Mouse (Mus musculus) liver, embryonic 13.5 days (tissue): Measurements from ENCODE around the gene Mettl24. TPM values are rescaled to one million over a fixed set of nuclear protein-coding genes. Genes with fewer than 3 reads are reported as not detected.
"Not testable (repeated sequence)": the region's sequence is repeated elsewhere in the genome, so short reads cannot be mapped to it uniquely, and the experiment has no call there.

Source experiments
- ATAC-seq: fragments of 200-750 bp; cut with Nextera tagmentation; 2 replicates; pipeline ENCODE4 v1.8.0; 2017; ENCODE audit warnings: low read depth, mild to moderate bottlenecking, moderate number of reproducible peaks, moderate library complexity
- DNase-seq: peaks from one replicate; pipeline ENCODE4 v3.0.0; 2022
- H3K27ac ChIP-seq: fragments of 300-500 bp; sonication (generic); 2 replicates; pipeline ENCODE4 v1.5.1; 2015; ENCODE audit warnings: moderate library complexity, mild to moderate bottlenecking, inconsistent platforms
- H3K27me3 ChIP-seq: fragments of 300-500 bp; sonication (generic); 2 replicates; pipeline ENCODE4 v1.6.1; 2015; ENCODE audit warnings: mild to moderate bottlenecking, inconsistent platforms
- H3K36me3 ChIP-seq: fragments of 300-500 bp; sonication (generic); 2 replicates; pipeline ENCODE4 v1.6.1; 2015; ENCODE audit warnings: mild to moderate bottlenecking, inconsistent platforms
- H3K4me1 ChIP-seq: fragments of 300-500 bp; sonication (generic); replicated peaks from 2 replicates; pipeline ENCODE4 v1.6.1; 2015; ENCODE audit warnings: inconsistent platforms
- H3K4me2 ChIP-seq: fragments of 300-500 bp; sonication (generic); 2 replicates; pipeline ENCODE4 v1.6.1; 2015; ENCODE audit warnings: inconsistent platforms, mild to moderate bottlenecking, moderate library complexity
- H3K4me3 ChIP-seq: fragments of 300-500 bp; sonication (generic); replicated peaks from 2 replicates; pipeline ENCODE4 v1.5.1; 2015; ENCODE audit warnings: mild to moderate bottlenecking, inconsistent platforms
- H3K9ac ChIP-seq: fragments of 300-500 bp; sonication (generic); 2 replicates; pipeline ENCODE4 v1.6.1; 2015; ENCODE audit warnings: mild to moderate bottlenecking, inconsistent platforms
- H3K9me3 ChIP-seq: fragments of 300-500 bp; sonication (generic); replicated peaks from 2 replicates; pipeline ENCODE4 v1.6.1; 2016; ENCODE audit warnings: inconsistent platforms
- WGBS: fragments of 180-500 bp; shearing (Covaris S2); methylation state at CpG from one replicate; pipeline ENCODE4 v1.1.7; 2015; ENCODE audit not compliant: insufficient replicate concordance; 5-methylcytosine and 5-hydroxymethylcytosine counted together
- polyA plus RNA-seq: library from polyadenylated mRNA; unstranded; fragments of >200 nt; fragmentation: Nextera tagmentation; extraction: Ambion mirVana; gene quantifications from 2 replicates; pipeline ENCODE4 v1.2.1, GENCODE M21; 2015

Mettl24 gene
- polyA plus RNA-seq, 1 experiment from 2014 or later, result 0.53 TPM

DNA sequence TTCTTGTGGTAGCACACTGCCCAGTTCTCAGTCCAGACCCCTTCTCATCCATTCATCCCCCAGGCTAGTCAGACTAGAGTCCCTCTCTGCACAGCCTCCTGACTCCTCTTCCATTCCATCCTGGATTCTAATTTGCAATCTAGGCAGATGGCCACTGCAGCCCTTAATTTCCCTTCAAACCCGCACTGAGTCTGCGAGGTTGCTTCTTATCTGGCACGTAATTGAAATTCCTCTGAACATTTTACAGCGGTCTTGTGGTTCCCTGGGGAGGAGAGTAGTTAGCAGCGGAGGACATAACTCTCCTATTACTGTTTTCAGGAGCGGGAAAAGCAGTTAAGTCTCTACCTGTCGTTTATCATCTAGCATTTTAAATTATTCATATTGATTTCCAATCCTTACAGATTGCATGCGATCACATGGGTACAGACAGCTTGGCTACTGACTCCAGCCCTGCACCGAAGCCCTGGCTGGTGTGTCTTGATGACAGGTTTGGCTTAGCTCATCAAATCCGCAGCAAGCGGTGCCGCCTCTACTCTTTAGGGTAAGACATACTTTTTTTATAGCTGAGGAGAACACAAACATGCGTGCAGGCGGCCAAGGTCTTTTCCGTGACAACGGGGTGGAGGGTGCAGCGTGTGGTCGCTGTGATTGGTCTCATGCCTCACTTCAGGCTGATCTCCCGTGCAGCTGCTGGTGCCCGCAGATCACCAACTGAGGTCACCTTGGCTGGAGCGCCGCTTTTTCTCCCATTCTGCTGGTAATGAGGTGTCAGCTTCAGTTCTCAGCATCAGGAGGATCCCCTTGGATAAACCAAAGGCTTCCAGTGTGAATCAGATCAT, 54.4 kb downstream of the Mettl24 start:
- Histone ChIP-seq H3K36me3 (no peaks in the 10 kb centered on the region), H3K9ac (no peak overlapping the region), H3K27me3 (no peaks in the 10 kb centered on the region), H3K4me3 (no peak overlapping the region), H3K27ac (no peak overlapping the region), H3K4me2 (no peak overlapping the region), H3K4me1 (no peaks in the 10 kb centered on the region), H3K9me3 (no peaks in the 10 kb centered on the region)
- WGBS, result 62% methylated on average over 22 of the region's 22 CpGs
- ATAC-seq, result no peak
- no peak for DNase-seq

DNA sequence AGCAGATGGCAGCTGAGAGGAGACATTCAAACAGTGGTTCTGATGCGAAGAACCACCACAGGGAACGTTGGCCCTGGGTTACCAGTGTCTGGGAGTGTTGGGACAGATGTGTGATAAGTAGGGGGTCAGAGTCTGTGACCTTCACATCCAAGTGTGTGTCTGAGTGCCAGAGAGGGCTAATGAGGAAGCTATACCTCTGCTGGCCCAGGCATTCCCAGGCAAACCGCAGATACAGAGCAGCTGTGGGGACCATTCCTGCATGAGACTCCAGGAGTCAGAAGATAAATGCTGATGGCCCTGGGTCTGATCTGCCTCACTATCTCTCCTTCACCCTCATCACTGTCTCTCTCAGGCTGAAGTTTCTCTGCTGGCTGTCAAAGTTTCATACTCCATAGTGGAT, 57.6 kb downstream of the Mettl24 start:
- no peaks in the 10 kb centered on the region for H3K9me3 ChIP-seq
- no peaks in the 10 kb centered on the region for H3K36me3 ChIP-seq
- H3K9ac ChIP-seq, result no peak overlapping the region
- no peak overlapping the region for H3K4me2 ChIP-seq
- no peaks in the 10 kb centered on the region for H3K27me3 ChIP-seq
- H3K4me3 ChIP-seq, result no peak overlapping the region
- DNase-seq (no peak), ATAC-seq (no peak)
- H3K27ac ChIP-seq, result no peak overlapping the region
- 41% methylated on average over 3 of the region's 3 CpGs for WGBS
- no peaks in the 10 kb centered on the region for H3K4me1 ChIP-seq

DNA sequence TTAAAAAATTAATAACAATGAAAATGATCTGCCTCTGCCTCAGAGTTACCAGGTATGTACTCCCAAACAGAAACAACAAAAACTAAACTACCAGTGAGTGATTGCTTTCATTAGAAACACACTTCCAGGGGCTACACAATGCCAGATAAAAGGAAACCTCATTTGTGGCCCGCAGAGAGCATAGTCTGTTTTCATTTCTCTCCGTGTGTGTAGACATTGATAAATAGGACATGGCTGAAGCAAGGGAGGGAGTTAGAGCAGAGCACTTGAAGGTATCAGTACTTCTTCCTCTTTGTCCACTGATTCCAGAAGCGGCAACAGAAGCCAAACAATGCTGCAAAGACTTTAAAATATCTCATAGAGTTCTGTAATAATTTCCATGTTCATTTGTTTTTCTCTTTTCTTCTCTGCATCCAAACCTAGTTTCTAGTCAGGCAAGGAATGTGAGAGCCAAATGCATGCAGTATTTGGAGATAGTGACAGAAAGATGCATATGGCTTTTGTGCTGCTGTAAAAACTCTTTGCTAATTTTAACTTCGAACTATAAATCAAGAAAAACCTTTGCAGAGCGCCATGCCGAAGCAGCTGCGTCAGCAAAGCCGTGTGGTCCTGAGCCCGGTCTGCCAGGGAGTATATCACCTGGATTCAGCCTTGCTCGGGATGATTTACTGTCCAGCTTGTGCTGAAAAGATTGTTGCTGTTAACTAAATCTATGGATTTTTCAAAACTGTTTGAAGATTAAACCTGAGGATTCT, 67.4 kb downstream of the Mettl24 start:
- H3K27ac ChIP-seq, result no peak overlapping the region
- ATAC-seq, result no peak
- H3K4me1 ChIP-seq, result no peaks in the 10 kb centered on the region
- H3K4me3 ChIP-seq, result no peak overlapping the region
- H3K36me3 ChIP-seq, result no peaks in the 10 kb centered on the region
- no peaks in the 10 kb centered on the region for H3K9me3 ChIP-seq
- WGBS, result 53% methylated on average over 10 of the region's 10 CpGs
- no peak for DNase-seq
- no peak overlapping the region for H3K9ac ChIP-seq
- H3K27me3 ChIP-seq, result no peaks in the 10 kb centered on the region
- H3K4me2 ChIP-seq, result no peak overlapping the region

DNA sequence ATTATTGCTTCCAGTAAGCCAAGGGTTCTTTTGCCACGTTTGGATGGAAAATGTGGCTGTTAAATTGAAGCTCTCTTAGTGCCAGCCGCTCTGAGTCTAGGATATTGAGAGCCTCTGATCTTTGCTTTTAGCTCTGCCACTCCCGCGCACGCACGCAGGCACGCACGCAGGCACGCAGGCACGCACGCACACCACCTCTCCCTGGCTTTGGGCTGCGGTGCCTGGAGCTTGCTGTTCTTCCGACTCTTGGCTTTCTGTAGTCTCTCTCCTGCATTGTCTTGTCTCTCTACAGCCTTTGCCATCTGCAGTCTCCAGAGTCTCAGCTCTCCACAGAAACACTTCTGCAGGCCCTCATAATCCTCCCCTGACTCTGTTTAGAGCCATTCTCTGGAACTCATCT, 68.1 kb downstream of the Mettl24 start:
- no peak for DNase-seq
- no peaks in the 10 kb centered on the region for H3K27me3 ChIP-seq
- no peaks in the 10 kb centered on the region for H3K4me1 ChIP-seq
- no peak overlapping the region for H3K4me3 ChIP-seq
- 76% methylated on average over 13 of the region's 13 CpGs for WGBS
- no peak for ATAC-seq
- no peak overlapping the region for H3K4me2 ChIP-seq
- no peaks in the 10 kb centered on the region for H3K36me3 ChIP-seq
- no peak overlapping the region for H3K27ac ChIP-seq
- H3K9ac ChIP-seq, result no peak overlapping the region
- no peaks in the 10 kb centered on the region for H3K9me3 ChIP-seq

DNA sequence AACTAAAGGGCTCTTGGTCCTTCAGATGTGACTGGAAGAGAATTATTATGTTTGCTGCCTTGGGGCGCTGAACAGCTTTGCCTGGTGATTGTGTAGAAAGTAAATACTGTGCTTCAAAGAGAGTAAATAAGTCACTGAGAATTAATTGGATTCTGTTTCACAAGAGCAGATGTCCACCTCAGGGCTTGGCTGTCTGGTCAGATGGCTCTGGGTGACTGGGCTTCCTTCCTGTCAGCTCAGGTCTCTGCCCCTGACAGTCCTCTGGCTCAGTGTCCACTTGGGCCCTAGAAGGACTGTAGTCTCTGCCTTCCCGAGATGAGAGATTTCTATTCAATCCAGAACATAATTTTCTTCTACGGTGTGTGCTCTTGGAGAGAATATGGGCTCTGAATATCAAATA, 70.0 kb downstream of the Mettl24 start:
- 64% methylated on average over 3 of the region's 3 CpGs for WGBS
- Histone ChIP-seq H3K4me3 (no peak overlapping the region), H3K27me3 (no peaks in the 10 kb centered on the region), H3K4me1 (no peaks in the 10 kb centered on the region), H3K9ac (no peak overlapping the region), H3K27ac (no peak overlapping the region), H3K9me3 (no peaks in the 10 kb centered on the region), H3K36me3 (no peaks in the 10 kb centered on the region), H3K4me2 (no peak overlapping the region)
- ATAC-seq (no peak), DNase-seq (no peak)

DNA sequence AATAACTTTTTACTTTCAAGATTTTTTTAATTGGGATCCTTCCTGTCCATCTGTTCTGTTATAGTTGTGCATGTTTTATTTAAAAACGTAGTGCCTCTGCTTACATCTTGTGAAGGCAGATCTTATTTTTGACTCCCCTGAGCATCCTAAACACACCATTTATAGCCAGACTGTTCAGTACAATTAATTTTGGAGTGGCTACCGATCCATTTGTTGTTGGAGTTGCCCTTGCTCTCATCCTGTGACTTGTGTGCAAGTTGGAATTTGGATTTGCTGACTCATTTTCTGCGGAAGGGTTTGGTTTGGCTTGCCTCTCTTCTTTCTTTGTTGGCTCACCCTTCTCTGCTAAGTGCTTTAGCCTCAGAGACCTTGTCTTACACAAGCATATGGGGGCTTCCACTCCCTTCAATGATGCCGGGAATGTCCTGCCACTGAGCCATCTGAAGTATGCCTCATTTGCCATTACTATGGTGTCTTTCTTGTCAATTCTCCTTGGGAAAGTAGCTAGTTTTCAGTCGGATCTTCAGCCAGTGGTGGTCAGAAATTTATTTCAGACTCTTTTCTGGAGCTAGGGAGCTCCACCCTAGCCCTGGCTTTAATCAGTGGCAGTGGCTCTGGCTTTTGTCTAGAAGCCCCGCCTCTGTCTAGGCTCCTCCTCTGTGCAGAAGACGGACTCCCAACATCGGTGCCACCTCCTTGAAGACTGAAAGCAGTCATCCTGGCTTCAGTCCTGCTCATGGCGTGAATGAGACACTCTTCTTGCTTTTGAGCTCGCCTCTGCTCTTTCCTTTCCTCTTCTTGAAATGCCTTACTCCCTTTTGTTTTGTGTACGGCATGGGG, 75.3 kb downstream of the Mettl24 start:
- no peak overlapping the region for H3K9ac ChIP-seq
- no peaks in the 10 kb centered on the region for H3K4me1 ChIP-seq
- ATAC-seq (no peak), DNase-seq (no peak)
- H3K9me3 ChIP-seq, result no peaks in the 10 kb centered on the region
- H3K36me3 ChIP-seq, result no peaks in the 10 kb centered on the region
- no peak overlapping the region for H3K27ac ChIP-seq
- WGBS, result 64% methylated on average over 11 of the region's 11 CpGs
- H3K4me3 ChIP-seq, result no peak overlapping the region
- H3K27me3 ChIP-seq, result no peaks in the 10 kb centered on the region
- no peak overlapping the region for H3K4me2 ChIP-seq

DNA sequence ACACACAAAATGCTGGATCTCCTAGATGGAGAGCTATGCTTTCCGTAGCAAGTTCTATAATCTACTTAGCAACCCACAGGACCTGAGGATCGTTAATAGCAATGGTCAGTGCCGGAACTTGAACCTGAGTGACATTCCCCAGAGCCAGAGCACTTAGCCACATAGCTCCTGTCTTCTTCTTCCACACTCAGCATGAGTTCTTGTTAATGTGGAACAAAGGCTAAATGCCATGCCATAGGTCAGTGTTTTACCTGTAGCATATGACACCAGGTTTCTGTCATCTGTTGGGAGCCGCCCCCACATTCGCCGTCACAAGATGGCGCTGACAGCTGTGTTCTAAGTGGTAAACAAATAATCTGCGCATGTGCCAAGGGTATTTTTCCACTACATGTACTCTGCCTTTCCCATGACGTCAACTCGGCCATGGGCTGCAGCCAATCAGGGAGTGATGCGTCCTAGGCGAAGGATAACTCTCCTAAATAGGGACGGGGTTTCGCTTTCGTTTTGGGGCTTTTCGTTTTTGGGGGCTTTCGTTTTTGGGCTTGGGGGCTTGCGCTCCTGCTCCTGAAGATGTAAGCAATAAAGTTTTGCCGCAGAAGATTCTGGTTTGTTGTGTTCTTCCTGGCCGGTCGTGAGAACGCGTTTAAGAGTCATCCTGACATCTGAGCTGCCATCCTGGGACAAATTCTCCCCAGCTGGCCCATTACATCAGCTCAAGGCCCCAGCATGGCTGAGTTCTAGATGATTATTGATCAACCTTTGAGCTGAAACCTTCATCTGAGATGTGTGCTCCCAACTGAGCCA, 76.5 kb downstream of the Mettl24 start:
- H3K4me1 ChIP-seq, H3K9me3 ChIP-seq, DNase-seq, H3K9ac ChIP-seq, H3K27me3 ChIP-seq, H3K36me3 ChIP-seq, H3K27ac ChIP-seq, H3K4me3 ChIP-seq, ATAC-seq, H3K4me2 ChIP-seq: not testable (repeated sequence)
- 81% methylated on average over 23 of the region's 23 CpGs for WGBS

DNA sequence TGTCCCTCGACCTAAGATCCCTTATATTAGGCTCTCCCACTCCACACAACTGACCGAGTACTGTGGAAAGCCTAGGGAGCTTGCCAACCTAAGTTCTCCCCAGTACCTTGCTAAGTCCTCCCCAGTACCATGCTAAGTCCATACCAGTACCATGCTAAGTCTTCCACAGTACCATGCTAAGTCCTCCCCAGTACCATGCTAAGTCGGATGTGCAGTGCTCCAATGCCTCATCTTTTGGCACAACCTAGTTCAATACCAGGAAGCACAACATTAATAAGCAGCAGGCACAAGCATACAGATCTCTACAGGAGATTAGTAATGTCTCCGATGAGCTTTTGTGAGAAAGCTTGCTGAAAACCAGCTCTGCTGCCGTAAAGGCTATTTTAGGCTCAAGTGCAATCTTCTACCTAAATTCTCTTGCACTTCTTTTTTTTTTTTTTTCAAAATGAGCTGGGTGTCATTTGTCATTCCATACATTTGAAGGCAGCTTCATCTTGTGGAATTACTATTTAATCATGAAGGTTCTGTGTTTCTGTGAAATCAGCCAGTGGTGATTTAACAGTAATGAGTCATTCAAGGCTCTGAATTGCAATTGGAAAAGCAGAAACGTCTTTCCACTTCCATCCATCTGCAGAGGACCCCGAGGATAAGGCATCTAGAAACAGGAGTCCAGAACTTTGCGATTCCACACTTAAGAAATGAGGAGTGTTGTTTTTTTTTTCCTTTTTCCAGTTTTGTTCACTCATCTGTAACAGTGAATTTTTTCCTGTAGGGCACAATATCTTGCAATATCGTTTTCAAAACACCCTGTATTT, 77.3 kb downstream of the Mettl24 start:
- Histone ChIP-seq H3K4me2 (no peak overlapping the region), H3K4me1 (no peaks in the 10 kb centered on the region), H3K9me3 (no peaks in the 10 kb centered on the region), H3K27ac (no peak overlapping the region), H3K36me3 (no peaks in the 10 kb centered on the region), H3K4me3 (no peak overlapping the region), H3K9ac (no peak overlapping the region), H3K27me3 (no peaks in the 10 kb centered on the region)
- ATAC-seq (no peak), DNase-seq (no peak)
- WGBS, result 65% methylated on average over 9 of the region's 9 CpGs

DNA sequence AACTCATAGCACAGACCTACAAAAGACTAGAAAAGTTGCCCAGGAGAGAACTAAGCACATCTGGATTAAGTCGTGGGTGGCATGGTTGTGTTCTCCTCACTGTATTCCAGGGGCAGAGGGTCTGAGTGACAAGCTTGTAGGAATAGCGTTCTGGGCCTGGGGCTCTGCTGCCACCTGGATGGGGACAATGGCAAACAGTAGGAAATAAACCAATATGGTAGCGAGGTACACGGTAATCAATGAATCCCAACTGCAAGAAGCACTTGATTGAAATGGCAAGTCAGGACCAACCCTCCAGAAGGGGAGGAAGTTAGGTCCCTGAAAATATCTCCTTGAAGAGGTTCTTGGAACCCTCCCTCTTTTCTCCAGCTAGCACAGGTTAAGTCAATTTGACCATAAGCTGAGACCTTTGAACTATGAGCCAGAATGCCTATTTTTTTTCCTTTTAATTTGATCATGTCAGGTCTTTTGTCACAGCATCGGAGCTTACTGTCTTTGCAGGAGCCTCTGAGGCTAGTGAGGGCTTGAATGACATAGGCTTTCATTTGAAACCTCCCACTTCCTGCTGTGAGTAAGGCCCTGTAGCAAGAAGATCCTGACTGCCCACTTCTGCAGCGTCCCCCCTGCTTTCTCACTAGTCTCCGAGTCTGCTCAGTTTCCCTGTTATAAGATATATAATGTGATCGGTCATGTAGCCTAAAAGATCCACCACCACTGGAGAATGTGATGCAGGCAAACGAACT, 78.1 kb downstream of the Mettl24 start:
- H3K9me3 ChIP-seq, result no peaks in the 10 kb centered on the region
- H3K27me3 ChIP-seq, result no peaks in the 10 kb centered on the region
- ATAC-seq, result no peak
- WGBS, result 43% methylated on average over 9 of the region's 9 CpGs
- no peak overlapping the region for H3K4me2 ChIP-seq
- no peak for DNase-seq
- H3K27ac ChIP-seq, result no peak overlapping the region
- H3K4me1 ChIP-seq, result no peaks in the 10 kb centered on the region
- H3K4me3 ChIP-seq, result no peak overlapping the region
- H3K36me3 ChIP-seq, result no peaks in the 10 kb centered on the region
- H3K9ac ChIP-seq, result no peak overlapping the region

DNA sequence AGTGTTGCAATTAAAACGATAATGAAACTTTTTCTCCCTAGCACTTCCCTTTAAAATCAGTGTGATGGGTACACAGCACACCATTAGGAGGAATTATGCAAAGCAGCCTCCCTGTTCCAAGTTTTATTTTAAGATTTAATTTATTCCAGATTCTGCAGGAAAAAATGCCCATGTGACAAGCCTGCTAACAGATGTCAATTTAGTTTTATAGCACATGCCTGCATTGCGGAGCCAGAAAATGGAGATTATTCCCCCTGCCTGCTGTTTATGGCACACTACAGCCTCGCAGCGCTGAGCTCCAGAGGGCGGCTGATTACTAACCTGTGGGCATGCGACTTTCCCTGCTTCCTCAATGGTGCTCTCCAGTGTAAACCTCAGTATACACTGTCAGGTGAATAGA, 79.5 kb downstream of the Mettl24 start:
- no peak overlapping the region for H3K4me3 ChIP-seq
- no peak overlapping the region for H3K27ac ChIP-seq
- DNase-seq (no peak), ATAC-seq (no peak)
- no peak overlapping the region for H3K4me2 ChIP-seq
- no peaks in the 10 kb centered on the region for H3K27me3 ChIP-seq
- 71% methylated on average over 6 of the region's 6 CpGs for WGBS
- no peaks in the 10 kb centered on the region for H3K4me1 ChIP-seq
- no peaks in the 10 kb centered on the region for H3K9me3 ChIP-seq
- no peak overlapping the region for H3K9ac ChIP-seq
- H3K36me3 ChIP-seq, result no peaks in the 10 kb centered on the region
